Mouse (Mus musculus): ENCODE measurements around the gene Mphosph9. TPM values are rescaled to one million over a fixed set of nuclear protein-coding genes. Genes with fewer than 3 reads are reported as not detected.
A peak's percentile ranks its signal among the peaks of the same experiment; 100 is the strongest.

Gene Mphosph9
- total RNA-seq, 1 experiment from 2014 or later: 11.8 TPM

- peak; percentile 51 for DNase-seq
Measured at GRCm38 (mm10) chr5:124213588-124214469, 113.9 kb downstream of the Mphosph9 start.

GRCm38 (mm10) chr5:124211669-124212068, 116.1 kb downstream of the Mphosph9 start:
- DNase-seq: no peak

GRCm38 (mm10) chr5:124211234-124211633, 116.5 kb downstream of the Mphosph9 start:
- peak; percentile 75 for DNase-seq

GRCm38 (mm10) chr5:124210281-124211016, 117.3 kb downstream of the Mphosph9 start:
- DNase-seq: no peak

- no peak for DNase-seq
Measured at GRCm38 (mm10) chr5:124209850-124210249, 117.9 kb downstream of the Mphosph9 start.

- DNase-seq: no peak
Measured at GRCm38 (mm10) chr5:124208030-124208429, 119.7 kb downstream of the Mphosph9 start.

- DNase-seq: no peak
Measured at GRCm38 (mm10) chr5:124206481-124207038, 121.2 kb downstream of the Mphosph9 start.

GRCm38 (mm10) chr5:124205809-124206380, 121.9 kb downstream of the Mphosph9 start:
- DNase-seq: no peak

- DNase-seq: no peak
Measured at GRCm38 (mm10) chr5:124205211-124205610, 122.6 kb downstream of the Mphosph9 start.

- DNase-seq: no peak
Measured at GRCm38 (mm10) chr5:124204127-124204794, 123.5 kb downstream of the Mphosph9 start.

GRCm38 (mm10) chr5:124203251-124203650, 124.5 kb downstream of the Mphosph9 start:
- DNase-seq: no peak

GRCm38 (mm10) chr5:124202071-124202470, 125.7 kb downstream of the Mphosph9 start:
- no peak for DNase-seq

- no peak for DNase-seq
Measured at GRCm38 (mm10) chr5:124201564-124201963, 126.2 kb downstream of the Mphosph9 start.

Other genes starting within 250 kb of the Mphosph9 start
- gene Abcb9, start 232.2 kb downstream of the Mphosph9 start, total RNA-seq (2021): 10.8 and 11.8 TPM in 2 replicates
- gene Ogfod2, start 215.7 kb downstream of the Mphosph9 start, total RNA-seq (2021): 44.7 and 55.0 TPM in 2 replicates
- gene Arl6ip4, start 211.9 kb downstream of the Mphosph9 start, total RNA-seq (2021): 56.9 and 86.5 TPM in 2 replicates
- gene Pitpnm2, start 78.2 kb downstream of the Mphosph9 start, total RNA-seq (2021): 62.5 and 83.8 TPM in 2 replicates
- gene 2810006K23Rik, start 117 bp upstream of the Mphosph9 start, total RNA-seq (2021): 15.1 and 19.9 TPM in 2 replicates
- gene Cdk2ap1, start 35.1 kb upstream of the Mphosph9 start, total RNA-seq (2021): 148 and 153 TPM in 2 replicates
- gene Sbno1, start 98.0 kb upstream of the Mphosph9 start, total RNA-seq (2021): 91.4 and 104 TPM in 2 replicates
- gene Kmt5a, start 112.0 kb upstream of the Mphosph9 start, total RNA-seq (2021): 216 and 296 TPM in 2 replicates
- 27.0 TPM in 2 replicates for gene Rilpl2, start 150.4 kb upstream of the Mphosph9 start, total RNA-seq (2021)
- gene Snrnp35, start 155.2 kb upstream of the Mphosph9 start, total RNA-seq (2021): 20.7 TPM in 2 replicates
- gene Rilpl1, start 203.4 kb upstream of the Mphosph9 start, total RNA-seq (2021): 15.1 and 17.7 TPM in 2 replicates
- 186 and 197 TPM in 2 replicates for gene Tmed2, start 212.7 kb upstream of the Mphosph9 start, total RNA-seq (2021)
- 14.8 and 15.5 TPM in 2 replicates for gene Ddx55, start 224.9 kb upstream of the Mphosph9 start, total RNA-seq (2021)

All from adrenal gland, postnatal 25 days (tissue).